Mouse (Mus musculus) cerebellum, adult 9-11 months (tissue): ENCODE measurements around the gene Jpt1.
A peak's percentile ranks its signal among the peaks of the same experiment; 100 is the strongest.
"Not testable (repeated sequence)": the region's sequence is repeated elsewhere in the genome, so short reads cannot be mapped to it uniquely, and the experiment has no call there.

Experiments used
- DNase-seq: peaks from one replicate; pipeline ENCODE4 v3.0.0; 2022

Gene Jpt1

GRCm38 (mm10) chr11:115514238-115514663 is at the start of gene Jpt1:
Gene Jpt1 (minus strand): TSS chr11:115514387.
- DNase-seq = peak; percentile 97

GRCm38 (mm10) chr11:115563406-115563805 is 49.2 kb upstream of the Jpt1 start:
- no peak for DNase-seq

DNA sequence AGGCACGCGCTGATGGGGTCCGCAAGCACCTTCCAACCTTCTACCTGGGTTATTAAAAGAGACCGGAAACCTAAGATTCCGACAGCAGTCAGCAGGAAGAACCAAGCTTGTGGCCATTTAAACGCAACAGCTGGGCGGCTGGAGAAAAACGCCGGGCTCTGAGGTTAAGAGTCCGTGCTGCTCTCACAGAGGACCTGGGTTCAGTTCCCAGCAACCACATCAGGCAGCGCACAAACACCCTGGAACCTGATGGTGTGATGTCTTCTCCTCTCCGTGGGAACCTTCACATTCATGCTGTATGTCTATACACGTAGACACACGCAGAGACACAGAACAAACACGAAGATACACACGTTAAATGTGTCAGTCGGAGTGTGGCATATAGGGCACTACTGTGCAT is 41.5 kb upstream of the Jpt1 start:
- no peak for DNase-seq

- no peak for DNase-seq
Measured at GRCm38 (mm10) chr11:115552783-115553182, 38.6 kb upstream of the Jpt1 start.

- DNase-seq = no peak
Measured at GRCm38 (mm10) chr11:115543571-115543970, 29.4 kb upstream of the Jpt1 start.

GRCm38 (mm10) chr11:115538045-115538444 is 23.9 kb upstream of the Jpt1 start:
- DNase-seq = peak; percentile 17

- DNase-seq = no peak
Measured at GRCm38 (mm10) chr11:115536856-115537568, 22.8 kb upstream of the Jpt1 start.

DNA sequence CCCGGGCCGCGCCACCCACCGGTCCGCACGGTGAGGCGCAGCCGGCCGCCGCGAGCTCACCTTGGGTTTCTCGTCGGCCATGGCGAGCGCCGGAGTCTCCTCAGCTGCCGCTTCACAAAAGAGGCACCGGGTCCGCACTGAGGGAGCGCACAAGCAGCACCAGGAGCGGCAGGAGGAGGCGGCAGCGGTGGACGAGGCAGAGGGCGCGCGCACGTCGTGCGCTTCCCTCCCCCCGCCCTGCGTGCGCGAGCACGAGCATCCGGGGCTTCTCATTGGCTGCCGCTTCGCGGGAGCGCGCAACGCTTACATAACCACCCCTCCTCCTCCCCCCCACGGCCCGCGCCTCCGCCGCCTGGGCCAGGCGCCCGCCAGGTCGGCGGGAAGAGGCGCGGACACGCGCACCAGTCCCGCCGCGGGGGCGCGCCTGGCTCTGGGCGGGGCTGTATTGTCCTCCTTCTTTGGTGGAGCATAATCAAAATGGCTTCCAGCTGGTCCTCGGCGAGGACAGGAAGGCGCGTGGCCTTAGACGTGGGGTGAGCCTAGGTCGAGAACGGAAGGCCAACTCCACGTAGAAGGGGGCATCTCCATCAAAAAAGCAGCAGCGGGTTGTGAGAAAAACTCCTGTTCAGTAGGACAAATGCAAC is 22.0 kb upstream of the Jpt1 start, which contains the start of gene Sumo2:
TSS of gene Sumo2 (minus strand) at position 239 of the 644 bp plus-strand sequence.
- peak; percentile 98 for DNase-seq

DNA sequence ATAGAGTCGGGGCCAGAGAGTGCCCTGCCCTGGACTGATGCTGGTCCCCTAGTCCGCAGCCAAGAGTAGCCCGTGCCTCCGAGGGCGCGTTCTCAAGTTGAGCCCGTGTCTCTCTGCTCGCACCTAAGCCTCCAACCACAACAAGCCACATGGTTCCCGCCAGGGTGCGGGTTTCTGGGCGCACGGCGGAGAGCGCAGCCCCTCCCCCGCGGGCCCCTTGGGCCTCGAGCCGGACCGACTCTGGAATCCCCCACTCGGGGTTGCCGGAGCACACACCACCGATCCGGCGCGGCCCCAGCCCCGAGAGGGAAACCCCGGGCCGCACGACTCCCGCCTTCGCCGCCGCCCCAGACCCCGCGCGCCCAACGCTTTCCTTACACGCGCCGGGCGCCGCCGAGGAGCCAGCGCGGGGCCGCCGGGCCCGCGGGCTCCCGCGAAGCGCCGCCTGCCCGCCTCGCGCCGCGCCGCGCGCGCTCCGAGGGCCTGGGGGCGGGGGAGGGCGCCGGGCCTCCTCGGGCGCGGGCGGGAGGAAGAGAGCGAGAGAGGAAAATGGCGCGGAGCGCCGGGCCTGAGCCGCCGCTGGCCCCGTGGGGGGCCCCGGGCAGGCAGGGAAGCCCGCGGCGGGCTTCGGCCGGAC is 21.3 kb upstream of the Jpt1 start:
- DNase-seq = peak; percentile 73

- no peak for DNase-seq
Measured at GRCm38 (mm10) chr11:115534759-115535371, 20.7 kb upstream of the Jpt1 start.

GRCm38 (mm10) chr11:115526446-115526845 is 12.3 kb upstream of the Jpt1 start:
- not testable (repeated sequence) for DNase-seq

DNA sequence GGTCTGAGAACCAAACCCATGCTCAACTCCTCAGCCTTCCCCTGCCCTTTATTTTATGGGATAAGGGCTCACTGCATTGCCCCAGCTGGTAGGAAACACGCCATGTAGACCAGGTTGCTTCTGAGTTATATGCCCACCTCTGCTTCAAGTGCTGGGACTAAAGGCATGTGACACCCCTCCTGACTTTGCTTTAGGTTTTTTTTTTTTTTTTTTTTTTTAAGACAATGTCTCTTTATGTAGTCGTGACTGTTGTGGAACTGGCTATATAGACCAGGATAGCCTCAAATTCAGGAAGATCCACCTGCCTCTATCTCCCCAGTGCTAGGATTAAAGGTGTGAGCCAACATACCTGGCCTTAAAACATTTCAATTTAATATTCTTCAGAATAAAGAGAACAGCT is 8.5 kb upstream of the Jpt1 start:
- DNase-seq = no peak

GRCm38 (mm10) chr11:115522238-115522637 is 8.1 kb upstream of the Jpt1 start:
- DNase-seq = no peak

DNA sequence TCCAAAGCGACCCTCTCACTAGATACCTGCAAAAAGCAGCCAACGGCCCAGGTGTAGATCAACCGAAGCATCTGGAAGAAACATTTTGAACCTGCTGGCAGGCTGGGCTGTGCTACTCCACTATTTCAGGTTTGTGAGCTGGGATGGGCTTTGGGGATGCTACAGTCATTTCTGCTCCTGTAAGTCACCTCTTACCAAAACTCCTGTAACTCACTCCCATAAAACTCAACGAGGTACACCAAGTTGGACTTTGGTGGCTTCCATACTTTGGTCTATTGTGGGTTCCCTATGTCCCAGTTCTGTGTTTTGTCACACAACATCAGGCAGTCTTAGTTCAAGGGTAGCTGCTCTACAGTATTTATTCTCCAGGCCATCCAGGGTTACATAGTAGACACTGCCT is 6.9 kb upstream of the Jpt1 start:
- no peak for DNase-seq

- DNase-seq = no peak
Measured at GRCm38 (mm10) chr11:115520218-115520617, 6.0 kb upstream of the Jpt1 start.

GRCm38 (mm10) chr11:115519581-115519980 is 5.4 kb upstream of the Jpt1 start:
- no peak for DNase-seq

DNA sequence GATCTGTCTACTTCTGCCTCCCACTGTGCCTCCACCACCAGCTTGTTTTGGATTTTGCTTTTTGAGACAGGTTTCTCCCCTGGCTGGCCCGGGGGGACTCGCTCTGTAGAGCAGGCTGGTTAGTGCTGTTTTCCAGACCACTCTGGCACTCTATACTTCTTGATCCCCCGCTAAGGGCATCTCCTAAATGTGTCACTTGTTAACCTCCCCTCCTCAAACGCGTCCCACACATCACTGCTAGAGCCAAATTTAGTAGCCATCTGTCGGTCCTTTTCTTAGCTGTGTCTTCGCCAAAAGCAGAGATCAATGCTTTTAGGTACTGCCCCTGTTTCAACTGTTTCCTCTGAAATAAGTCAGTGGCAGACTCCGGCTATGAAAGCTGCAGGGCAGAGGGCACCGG is 4.5 kb upstream of the Jpt1 start:
- no peak for DNase-seq

DNA sequence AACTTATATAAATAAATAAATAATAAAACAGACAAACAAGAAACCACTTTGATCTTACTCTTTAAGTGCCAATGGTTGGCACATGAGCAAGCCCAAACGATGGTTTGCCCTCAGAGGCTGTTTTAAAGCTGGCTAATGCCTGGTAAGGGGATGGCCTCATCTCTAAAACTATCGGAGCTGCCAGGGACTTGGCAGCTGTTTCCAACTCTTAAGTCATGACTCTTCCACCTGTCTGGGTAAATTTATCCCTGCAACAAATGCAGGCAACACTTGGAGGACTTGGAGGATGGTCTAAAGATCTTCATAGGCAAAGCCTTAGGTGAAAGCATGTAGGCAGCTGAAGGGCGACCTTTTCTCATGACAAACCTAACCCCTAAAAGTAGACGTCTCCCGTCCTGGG is 2.8 kb upstream of the Jpt1 start:
- DNase-seq = no peak

GRCm38 (mm10) chr11:115515021-115515420 is 834 bp upstream of the Jpt1 start:
- no peak for DNase-seq

DNA sequence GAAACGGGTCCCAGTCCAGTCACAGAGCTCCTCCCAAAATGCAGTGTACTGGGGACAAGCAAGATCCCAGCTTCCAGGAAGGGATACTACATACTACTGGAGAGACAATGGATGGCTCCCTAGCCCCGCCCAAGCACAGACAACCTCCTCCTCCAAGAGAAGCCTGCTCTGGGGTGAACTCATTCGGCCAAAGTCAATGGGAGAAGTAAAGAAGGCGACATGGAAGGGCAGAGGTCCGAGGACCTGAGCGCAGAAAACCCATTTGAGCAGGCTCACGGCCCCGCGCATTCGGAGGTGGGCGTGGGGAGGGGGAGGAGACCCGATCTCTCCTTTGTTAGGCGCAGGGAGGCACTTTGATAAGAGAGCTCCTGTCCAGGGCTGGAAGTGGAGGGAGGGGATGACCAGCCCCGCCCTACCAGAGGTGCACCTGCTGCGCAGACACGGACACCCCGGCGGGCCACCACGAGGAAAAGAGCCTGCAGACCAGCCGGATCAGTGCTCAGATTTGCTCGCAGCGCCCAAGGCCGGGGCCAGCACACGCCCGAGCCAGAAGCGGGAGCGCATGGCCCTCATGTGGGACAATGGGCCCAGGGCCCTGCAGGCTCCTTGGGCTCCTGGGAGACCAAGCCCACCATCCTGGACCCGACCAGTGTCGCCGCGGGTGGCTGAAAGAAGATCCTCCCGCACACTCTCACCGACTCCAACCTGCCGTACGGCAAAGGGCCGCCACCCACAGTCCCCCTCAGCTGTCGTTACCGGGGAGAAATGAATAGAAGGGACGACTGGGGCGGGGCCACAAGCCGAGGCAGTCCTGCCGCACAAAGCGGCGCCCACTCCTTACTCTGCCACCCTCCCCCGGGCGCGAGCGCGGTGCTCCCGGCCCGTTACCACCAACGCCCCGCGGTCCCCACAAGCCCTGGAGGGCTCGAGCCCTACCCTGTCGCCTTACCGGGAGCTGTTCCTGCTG is 633 bp downstream of the Jpt1 start:
- peak; percentile 66 for DNase-seq

DNA sequence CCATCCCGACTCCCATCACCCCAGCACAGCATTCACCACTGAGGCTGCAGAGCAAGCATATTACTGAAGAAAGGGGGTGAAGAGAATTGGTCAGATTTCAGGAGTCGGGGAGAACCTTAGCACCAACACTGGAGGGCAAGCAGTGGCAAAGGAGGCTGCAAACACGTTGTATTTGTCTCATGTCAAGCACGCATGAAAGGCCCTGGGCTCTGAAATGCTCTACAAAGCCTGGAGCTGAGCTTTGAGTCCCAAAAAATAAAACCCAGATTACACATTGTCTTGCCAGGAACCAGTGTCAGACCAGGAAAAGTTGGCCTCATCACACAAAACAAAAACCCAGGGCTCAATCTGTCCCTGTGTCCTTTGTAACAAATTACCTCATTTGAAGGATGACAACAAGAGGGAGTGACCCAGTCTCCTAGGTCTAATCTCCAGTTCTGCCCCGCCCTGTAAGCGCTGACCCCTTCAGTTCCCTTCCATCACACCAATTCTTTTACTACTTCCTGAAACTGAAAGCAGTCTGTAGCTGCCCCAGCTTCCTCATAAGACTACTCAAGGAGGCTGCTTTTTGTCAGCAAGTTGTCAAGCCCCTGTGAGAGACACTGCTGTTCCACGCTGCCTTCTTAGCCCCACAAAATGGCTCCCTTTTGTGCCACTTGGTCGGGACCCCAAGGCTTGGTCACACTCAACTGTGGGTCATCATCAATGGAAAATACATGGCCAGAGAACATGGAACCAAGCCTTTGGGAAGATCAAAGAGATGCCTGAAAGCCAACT is 1.6 kb downstream of the Jpt1 start:
- no peak for DNase-seq

- DNase-seq = no peak
Measured at GRCm38 (mm10) chr11:115512004-115512403, 2.2 kb downstream of the Jpt1 start.
